Mouse (Mus musculus) liver, embryonic 14.5 days (tissue): ENCODE measurements at regions not wholly inside any gene's neighbourhood (a gene's known extent, or its start where the extent isn't known, plus 50 kb on each side); places are given as distances from the start of the nearest gene placed in this dataset.

ENCODE experiments used
- CTCF ChIP-seq: IDR thresholded peaks from 2 replicates; pipeline ENCODE4 v1.5.1; 2016; ENCODE audit warnings: antibody characterized with exemption, low read depth, control low read depth
- EP300 ChIP-seq: IDR thresholded peaks from 2 replicates; pipeline ENCODE4 v1.6.1; 2016; ENCODE audit warnings: antibody characterized with exemption, low read depth

DNA sequence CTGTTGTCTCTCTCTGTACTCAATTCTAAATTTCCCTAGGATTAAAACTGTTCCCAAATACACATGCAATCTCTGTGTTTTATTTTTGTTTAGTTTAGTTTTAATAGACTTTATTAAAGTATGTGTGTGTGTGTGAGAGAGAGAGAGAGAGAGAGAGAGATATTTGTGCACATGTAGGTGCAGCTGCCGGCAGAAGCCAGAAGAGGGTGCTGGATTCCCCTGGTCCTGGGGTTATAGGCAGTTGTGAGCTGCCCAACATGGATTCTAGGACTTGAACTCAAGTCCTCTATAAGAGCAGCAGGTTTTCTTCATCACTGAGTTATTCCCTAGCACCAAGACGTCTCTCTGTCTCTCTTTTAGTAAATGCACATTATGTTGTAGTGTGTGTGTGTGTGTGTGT lies 64.7 kb upstream of the Slc22a12 start:
- TF ChIP-seq CTCF = 0 out of 2 replicates have a peak, but pooled peaks have one; percentile 8
- no peak for TF ChIP-seq EP300
